Mouse (Mus musculus) brain, adult 2 months (tissue): ENCODE results near the gene Ifnar2.
A peak's percentile ranks its signal among the peaks of the same experiment; 100 is the strongest.

Source experiments
- DNase-seq: peaks from one replicate; pipeline ENCODE4 v3.0.0; 2011; ENCODE audit warnings: low read depth, low spot score

Gene Ifnar2

DNA sequence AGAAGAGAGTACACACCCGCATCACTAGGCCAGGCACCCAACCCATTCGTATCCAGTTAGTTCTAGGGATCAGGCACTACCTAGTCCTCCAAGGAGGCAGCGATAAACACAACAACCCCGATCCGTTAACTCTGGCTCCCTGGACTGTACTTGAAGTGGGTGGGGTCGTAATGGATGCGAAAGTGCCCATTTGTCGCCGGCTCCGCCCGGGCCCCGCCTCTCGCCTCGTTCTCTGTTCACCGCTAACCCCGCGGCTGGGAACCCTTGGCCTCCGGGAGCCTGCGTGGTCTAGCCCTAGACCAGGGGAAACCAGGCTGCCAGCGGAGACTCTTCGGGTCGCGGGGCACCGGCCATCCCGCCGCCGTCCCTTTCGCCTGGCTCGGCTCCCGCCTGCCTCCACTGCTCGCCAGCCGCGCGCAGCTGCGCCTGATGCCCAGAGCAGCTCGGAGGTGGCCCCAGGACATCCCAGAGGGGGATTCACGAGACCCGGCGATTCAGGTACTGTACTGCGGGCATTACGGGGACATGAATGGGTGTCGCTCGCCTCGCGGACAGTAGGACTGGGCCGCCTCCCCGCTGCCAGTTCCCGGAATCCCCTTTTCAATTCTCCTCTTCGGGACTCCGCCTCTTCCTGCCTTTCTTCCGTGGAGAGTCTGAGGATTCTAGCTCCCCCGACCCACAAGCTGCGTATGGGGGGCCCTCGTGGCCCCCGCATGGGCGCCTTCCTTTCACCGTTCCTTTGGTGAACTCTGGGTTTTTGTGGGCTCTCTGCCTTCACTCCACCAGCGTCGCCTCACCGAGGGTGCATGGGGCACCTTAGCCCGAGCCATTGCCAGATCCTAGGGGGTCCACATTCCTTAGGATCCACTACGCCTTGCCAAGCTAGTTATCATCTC, at the start of gene Ifnar2:
Ifnar2 (plus strand) TSS at position 207 of the 896 bp plus-strand sequence.
- DNase-seq, result peak; percentile 80

DNA sequence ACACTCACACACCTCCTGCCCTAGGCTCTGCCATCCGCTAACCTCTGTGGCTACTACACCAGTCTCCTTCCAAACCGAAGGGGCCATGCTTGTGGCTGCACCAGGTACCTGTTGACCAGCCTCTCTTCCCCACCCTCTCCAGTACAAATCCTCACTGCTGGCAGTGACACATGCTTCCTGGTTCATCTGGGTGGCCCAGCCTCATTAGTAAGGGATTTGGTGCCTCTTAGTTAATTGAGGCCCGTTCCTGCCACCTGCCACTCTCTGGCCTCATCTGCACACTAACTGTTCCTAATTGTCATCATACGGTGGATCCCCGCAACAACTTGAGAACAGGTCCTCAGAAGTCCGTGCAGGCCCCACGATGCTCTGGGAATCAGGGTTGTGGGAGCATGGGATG, 45.0 kb upstream of the Ifnar2 start:
- DNase-seq, result no peak

DNA sequence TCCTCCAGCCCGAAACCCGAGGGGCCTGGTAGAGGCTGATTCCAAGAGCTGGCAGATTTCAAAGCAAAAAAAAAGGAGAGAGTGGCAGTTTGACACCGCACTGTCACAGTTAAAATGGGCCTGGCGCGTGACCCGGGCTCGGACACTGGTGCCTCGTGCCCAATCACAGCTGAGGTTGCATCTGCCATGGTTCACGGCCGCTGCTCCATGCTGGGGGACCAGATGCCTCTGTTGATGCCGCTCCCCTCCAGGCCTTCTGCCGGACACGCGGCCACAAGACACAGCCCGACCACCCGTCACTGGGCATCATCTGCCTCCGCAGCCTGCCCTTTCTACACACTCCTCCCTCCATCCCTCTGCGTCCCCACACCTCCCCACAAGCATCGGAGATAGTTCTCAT, 43.7 kb upstream of the Ifnar2 start:
- DNase-seq, result peak; percentile 88

DNA sequence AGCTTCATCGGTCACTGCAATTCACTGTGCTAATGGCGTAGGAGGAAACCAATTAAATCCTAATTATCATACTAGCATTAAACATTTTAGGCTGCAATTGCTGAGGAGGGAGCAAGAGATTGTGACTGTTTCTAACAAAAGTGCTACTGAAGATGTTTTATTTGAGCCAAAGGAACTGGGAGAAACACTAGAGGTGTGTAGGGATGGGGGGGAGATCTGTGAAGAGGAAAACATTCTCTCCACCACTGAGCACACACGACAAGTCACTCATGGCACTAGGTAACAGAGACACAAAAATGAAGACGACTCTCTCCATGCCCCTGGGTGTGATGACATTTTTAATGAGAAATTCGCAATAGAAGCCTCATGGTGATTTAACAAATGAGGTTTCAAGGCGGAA, 42.1 kb upstream of the Ifnar2 start:
- DNase-seq, result no peak

DNA sequence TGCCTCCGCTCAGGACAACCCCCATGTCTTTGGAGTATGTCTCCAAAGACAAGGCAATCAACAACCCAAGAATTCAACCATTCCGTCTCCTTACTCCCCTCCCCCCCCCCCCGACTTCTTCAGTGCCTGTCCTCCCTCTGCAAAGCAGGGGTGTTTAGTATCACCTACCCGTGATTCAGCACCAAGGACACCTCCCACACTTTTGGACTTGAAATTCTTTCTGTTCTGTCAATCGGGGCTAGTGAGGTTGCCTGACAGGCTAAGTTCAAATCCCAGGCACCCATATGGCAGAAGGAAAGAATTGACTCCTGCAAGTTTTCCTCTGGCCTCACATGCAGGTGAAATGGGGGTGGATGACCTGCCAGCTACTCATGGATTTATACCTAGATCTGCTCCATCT, 41.4 kb upstream of the Ifnar2 start:
- no peak for DNase-seq

DNA sequence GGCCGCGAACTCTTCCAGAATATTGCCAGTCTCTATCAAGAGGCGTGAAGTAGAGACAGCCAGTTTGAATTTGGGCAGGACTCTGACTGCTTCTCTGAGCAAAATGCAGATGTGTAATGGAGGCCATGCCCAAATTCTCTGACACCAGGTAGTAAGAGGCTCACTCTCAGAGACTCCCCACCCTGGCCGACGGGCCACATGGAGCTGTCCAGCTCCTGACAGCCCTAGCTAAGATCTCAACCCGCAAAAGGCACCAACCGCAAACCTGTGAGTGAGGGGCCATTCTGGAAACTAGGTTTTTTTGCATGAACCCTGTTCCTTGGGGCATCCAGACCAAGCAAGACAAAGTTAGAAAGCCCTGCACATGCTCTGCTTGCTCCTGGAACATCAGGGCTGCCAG, 39.7 kb upstream of the Ifnar2 start:
- no peak for DNase-seq

DNA sequence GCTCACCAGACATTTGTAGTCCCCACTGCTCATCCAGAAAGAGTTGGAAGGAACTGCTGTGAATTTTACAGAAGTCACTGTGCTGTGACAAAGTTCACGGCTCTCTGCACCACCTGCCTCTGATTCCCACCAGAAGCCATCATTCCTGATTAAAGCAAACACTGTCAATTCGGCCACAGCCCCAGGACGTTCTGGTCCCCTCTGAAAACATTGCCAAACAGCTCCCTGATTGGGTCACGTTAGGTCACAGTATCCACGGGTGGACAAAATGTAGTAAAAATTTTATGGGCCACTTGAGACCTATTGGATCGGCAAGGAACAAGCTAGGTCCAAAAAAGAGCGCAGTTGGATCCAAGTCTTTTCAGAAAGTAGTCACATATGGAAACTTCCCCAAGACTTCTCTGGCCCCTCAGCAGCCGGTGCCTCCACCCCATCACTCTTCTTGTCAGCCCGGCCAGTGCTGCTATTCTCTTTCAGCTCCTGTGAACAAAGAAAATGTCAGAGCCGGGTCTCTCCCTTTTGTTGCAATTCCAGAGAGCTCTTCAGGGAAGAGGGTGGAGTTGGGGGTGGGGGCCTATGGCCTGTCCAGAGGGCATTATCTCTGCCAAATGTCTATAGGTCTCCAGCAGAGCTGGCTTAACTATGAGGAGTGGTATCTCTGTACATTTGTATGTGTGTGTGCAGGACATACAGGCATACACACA, 38.2 kb upstream of the Ifnar2 start:
- DNase-seq, result no peak

DNA sequence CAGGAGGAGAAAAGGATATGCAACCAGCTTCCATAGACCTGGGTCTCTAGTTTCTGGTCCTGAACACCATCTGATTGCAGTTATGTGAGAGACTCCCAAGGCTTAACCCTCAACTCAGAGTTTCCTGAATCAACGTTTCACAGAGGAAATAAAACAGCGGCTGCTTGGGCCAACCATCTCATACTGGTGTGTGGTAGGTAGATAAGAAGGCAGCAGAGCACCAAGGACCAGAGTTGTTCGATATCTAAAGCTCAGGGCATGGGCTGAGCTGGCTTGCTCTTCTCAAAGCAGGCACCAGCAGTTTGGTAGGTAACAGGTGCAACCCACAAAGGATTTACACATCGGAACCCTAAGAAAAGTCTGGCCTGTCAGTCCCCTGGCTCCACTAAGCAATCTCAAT, 35.8 kb upstream of the Ifnar2 start:
- DNase-seq, result no peak

DNA sequence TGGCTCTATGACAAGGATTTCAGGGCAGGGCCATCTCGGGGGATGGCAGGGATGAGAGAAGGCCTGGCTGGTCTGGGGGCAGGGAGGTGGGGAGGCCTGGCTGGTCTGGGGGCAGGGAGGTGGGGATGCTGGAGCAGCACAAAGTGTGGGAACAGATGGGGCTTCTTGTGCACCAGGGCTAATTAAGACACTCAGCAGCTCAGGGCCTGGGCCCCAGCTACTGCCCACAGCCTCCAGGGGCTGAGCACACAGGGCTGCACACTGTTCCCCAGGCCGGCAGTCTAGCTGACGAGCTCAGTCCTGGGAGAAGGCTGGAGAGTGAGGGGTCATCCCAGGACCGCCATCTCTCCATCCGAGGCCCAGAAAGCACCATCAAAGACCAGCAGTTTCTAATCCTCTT, 35.1 kb upstream of the Ifnar2 start:
- DNase-seq, result no peak

DNA sequence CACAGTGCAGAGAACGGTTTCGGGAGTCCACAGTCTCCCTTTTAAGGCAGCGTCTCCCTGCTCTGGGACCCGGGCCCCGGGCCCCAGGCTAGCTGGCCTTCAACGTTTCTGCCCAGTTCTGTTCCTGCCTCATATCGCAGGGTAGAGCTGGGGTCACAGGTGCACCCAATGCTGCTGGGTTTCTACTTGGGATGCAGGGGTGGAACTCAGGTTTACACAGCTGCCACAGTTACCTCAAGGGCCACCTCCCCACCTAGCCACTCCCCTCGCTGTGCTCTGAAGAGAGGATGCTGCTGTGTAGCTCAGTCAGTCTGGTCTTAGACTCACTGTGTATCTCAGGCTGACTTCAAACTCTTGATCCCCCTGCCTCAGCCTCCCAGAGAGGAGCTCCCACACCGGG, 26.1 kb upstream of the Ifnar2 start:
- DNase-seq, result no peak

DNA sequence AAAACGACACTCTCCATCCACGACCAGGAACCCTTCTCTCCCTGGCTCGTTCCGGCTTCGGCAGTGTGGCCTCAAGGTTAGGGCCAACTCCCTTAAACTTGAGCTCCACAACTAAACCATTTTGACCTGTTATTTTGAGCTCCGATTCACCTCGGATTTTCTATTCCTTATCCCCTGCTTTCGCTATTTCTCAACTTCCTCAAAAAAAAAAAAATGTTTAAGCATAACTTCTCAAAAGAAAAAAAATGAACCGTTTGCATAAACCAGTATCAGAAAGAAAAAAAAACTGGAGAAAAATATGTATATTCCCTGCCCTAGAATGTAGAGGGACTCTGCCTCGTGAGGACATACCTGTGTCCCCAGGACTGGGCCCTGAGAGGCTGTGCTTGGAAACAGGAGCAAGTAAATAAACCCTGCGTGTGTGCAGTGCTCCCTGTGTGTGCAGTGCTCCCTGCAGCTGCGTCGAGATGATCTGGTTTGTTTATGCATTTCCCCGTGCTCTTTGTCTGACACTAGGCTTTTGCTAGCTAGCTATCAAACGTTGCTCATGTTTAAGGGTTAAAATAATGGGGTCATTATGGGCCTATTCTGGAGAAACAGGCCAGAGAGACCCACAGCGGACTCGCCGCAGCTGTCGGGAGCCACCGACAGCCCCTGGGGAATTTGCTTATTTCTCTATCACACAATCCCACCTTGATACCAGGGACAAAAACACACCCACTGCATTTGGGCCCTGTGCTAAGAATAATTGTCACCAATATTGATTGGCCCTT, 24.9 kb upstream of the Ifnar2 start:
- DNase-seq, result no peak

DNA sequence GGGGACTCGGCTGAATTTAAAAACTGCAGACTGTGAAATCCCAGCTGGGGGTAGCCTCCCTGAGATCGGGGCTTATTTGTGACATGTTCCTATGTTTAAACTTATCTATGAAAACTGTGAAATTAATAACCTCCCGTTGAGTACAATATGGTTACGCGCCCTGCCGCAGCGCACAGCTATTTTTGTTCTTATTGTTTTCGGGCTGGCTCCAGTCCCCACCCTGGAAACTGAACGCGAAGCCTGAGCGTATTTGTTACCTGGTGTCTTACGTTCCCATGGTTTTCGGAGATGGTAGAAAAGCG, 24.4 kb upstream of the Ifnar2 start:
- DNase-seq, result no peak

DNA sequence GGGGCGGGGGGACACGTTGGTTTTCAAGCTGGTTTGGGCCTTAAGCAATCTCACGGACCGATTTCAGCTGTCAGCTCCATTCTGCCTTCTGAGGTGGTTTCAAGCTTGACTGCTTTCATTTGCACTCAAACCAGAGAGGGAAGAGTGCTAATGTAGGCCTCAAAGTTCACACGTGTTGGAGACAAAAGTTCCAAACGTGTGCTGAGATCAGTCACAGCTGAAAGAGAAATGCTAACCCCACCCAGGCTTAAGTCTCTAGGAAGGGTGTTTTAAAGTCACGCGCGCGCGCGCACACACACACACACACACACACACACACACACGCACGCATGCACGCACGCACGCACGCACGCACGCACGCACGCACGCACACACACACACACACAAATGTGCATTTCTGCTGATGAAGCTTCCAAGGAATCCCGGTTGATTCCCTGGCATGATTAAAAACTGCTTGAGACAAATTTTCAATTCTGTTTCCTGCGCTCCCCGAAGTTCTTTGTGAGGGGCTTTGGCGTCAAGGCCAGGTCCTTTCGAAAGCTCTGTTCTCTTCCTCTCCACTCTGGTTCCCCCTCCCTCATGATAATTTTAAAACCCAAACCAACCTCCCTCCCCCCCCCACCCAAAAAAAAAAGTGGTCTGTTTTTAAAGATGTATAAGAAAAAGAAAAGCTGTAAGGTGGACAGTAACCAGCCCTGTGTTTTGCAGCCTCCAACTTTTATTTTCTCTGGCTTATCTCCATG, 23.8 kb upstream of the Ifnar2 start:
- no peak for DNase-seq

DNA sequence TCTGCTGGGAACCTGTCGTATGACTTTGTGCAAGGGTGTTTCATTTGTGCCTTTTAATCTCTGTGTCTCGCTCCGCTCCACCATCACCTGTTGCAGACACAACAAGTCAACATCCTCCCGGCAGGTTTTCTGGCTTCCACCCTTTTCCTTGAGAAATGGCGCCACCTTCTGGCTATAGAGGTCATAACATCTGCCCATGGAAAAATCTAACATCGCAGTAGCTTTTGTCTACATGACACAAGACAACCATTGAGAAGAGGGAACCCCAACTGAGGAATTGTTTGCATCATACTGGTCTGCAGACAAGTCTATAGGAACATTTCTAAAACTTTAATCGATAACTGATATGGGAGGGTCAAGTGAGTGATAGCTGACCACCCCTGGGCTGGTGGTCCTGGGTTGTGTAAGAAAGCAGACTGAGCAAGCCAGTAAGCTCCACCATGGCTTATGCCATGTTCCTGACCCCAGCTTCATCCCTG, 20.5 kb upstream of the Ifnar2 start:
- peak; percentile 95 for DNase-seq

DNA sequence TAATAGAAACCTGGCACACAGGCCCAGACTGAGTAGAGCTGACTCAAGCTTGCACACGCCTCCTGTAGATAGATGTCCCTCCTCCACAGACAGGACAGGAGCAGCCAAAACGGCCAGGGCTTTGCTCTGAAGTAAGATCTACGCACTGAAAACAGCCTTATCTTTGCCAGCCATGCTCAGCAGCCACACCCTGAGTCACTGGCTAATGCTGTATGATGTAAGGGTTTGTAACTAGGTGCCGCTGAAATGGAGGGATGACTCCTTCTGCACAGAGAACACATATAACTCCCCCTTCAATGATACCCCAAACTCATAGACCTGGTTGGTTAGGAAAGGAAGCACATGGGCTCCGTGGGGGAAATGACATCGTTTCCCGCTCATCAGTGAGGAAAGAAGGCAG, 19.8 kb upstream of the Ifnar2 start:
- no peak for DNase-seq

DNA sequence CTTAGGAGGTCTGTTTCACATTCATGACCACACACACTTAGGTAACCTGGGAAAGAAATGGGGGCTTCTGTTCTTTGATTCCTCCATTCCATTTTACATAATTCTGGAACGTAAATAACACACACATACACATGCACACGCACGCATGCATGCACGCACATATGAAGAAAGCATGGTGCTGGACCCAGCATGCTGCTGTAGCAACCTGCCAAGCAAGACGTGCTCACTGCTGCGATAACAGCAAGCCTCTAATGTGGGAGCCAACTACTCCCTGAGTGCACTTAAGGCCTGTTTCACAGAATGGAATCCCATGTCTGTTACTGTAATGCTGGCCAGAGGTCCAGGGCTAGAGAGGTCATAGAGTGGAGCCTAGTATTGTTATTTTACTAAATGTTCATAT, 19.4 kb upstream of the Ifnar2 start:
- no peak for DNase-seq

DNA sequence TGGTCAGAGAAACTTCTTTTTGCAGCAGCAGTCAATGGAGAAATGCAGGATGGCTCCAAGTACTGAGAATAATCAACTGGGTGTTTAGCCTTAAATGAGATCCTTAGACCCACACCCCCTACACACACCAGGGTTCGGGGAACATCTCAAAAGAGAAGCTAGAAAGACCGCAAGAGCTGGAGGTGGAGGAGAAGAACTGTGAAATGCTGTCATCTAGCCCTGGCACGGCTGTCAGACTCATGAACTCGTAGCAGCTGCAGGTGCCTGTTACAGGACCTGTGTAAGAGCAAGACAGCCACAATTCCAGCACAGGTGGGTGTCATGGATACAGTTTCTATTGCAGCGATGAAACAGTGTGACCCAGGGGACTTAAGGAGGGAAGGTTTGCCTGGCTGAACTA, 18.9 kb upstream of the Ifnar2 start:
- no peak for DNase-seq

DNA sequence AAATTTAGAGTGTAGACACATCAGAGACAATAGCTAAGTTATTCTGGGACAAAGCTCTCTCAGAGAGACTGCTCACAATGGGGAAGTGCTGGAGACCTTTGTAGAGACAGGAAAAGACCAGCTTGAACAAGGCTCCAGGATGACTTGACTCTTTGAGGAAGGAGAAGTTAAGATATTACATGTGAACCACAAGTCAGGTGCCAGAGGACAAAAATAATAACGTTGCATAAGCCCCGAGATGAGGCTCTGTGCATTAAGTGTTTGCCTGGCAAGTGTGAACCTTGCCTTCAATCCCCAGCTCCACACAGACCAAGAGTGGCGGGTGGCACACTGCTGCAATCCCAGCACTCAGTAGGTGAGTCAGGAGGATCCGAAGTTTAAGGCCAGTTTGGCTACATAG, 18.0 kb upstream of the Ifnar2 start:
- DNase-seq, result peak; percentile 26

DNA sequence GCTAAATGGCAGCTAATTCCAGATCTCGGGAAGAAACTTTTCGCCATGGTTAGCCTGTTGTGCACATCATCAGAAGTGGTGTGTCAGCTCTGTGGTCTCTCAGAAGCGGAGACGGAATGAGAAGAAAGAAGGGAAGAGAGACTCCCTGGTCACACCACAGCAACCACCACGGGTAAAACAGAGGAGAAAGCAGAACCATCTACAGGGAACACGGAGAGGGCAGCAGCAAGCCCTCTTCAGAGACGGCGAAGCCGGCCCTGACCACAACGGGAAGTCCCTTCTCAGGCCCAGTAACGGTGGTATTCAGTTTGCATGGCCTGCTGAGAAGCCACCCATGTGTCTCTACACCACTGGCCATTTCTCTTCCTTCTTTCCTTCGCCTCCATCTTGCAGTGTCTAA, 17.4 kb upstream of the Ifnar2 start:
- peak; percentile 47 for DNase-seq

DNA sequence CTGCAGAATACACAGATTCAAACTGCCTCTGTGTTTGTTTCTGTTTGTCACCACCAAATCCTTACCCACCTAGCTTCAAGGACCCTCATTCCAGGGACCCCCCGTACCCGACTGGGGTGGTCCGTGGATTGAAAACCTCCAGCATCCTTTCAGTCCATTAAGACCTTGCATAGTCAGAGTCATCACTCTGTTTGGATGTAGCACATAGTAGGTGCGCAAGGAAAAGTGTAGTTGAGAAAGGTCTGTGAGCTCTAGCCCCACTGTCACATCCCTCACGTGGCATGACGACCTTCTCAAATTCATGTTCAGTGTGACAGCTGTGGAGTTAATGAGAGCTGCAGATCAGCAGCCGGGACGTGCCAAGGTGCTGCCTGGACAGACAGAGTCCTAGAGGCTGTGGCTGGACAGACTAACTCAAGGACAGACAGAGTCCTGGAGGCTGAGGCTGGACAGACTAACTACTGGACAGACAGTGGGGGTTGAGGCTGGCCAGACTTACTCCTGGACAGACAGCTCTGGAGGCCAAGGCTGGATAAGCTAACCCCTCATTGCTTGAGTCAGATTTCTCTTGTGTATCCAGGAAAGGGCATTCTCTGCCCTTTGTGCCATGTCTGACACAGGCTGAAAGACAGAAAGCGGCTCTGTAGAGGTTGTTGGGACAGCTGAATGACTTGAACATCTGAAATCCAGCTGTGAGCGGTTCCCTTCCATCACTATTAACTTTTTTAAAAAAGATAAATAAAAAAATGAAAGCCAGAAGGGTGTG, 15.6 kb upstream of the Ifnar2 start:
- no peak for DNase-seq

DNA sequence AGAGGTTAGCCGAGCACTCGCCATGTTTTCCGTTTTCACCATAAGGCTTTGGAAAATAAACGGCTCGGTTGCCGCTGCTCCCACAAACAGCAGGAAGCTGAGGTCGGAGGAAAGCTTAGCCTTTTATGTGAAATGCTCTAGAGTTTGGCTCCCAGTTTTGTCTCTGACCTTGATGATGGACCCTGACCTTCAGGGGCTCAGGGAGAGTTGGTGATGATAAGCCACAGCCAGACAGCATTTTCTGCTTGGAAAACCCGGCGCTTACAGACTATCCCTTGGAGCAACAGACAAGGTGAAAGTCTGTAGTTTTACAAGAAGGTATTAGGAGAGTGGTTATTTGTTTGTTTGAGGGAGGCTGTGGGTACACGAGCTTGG, 15.1 kb upstream of the Ifnar2 start:
- DNase-seq, result no peak
